Mouse (Mus musculus) liver, adult 2 months (tissue): Measurements from ENCODE around the gene Dtx3. TPM values are rescaled to one million over a fixed set of nuclear protein-coding genes. Genes with fewer than 3 reads are reported as not detected.
A peak's percentile ranks its signal among the peaks of the same experiment; 100 is the strongest.

ENCODE experiments used
- DNase-seq: peaks from one replicate; pipeline ENCODE4 v3.0.0-alpha.2; 2011; ENCODE audit warnings: low read depth, low spot score; ENCODE audit errors: extremely low read depth
- H3K27ac ChIP-seq: fragments of 200-500 bp; replicated peaks from 2 replicates; pipeline ENCODE4 v1.5.1; 2012; ENCODE audit warnings: low read depth, mild to moderate bottlenecking, control low read depth, inconsistent platforms, low read length; ENCODE audit not compliant: insufficient read depth
- H3K27me3 ChIP-seq: fragments of 200-500 bp; 2 replicates; pipeline ENCODE4 v1.6.1; 2012; ENCODE audit warnings: mild to moderate bottlenecking, moderate library complexity, low read length, inconsistent platforms; ENCODE audit not compliant: control insufficient read depth, insufficient read depth
- H3K36me3 ChIP-seq: fragments of 200-500 bp; 2 replicates; pipeline ENCODE4 v1.6.1; 2012; ENCODE audit warnings: low read length, inconsistent platforms; ENCODE audit not compliant: control insufficient read depth, insufficient read depth
- H3K4me1 ChIP-seq: fragments of 200-500 bp; 2 replicates; pipeline ENCODE4 v1.6.1; 2011; ENCODE audit warnings: low read length; ENCODE audit not compliant: control insufficient read depth, insufficient read depth
- H3K4me3 ChIP-seq: fragments of 200-500 bp; 2 replicates; pipeline ENCODE4 v1.5.1; 2011; ENCODE audit warnings: low read depth, mild to moderate bottlenecking, control low read depth, low read length, moderate library complexity; ENCODE audit not compliant: insufficient read depth
- H3K79me2 ChIP-seq: fragments of 200-500 bp; 2 replicates; pipeline ENCODE4 v1.6.1; 2012; ENCODE audit warnings: inconsistent platforms, mild to moderate bottlenecking, low read length, moderate library complexity; ENCODE audit not compliant: control insufficient read depth, insufficient read depth
- H3K9ac ChIP-seq: fragments of 200-500 bp; 2 replicates; pipeline ENCODE4 v1.6.1; 2012; ENCODE audit warnings: low read depth, mild to moderate bottlenecking, control low read depth, inconsistent platforms, low read length
- CTCF ChIP-seq: fragments of 200-500 bp; IDR thresholded peaks from 2 replicates; pipeline ENCODE4 v1.5.1; 2011; ENCODE audit warnings: low read depth, low read length, control low read depth
- POLR2A ChIP-seq: fragments of 200-500 bp; IDR thresholded peaks from 2 replicates; pipeline ENCODE4 v1.6.1; 2011; ENCODE audit warnings: low read length, control low read depth; ENCODE audit not compliant: insufficient read depth; ENCODE audit errors: extremely low read depth
- WGBS: fragments of 180-500 bp; shearing (Covaris S2); methylation state at CpG from one replicate; pipeline ENCODE4 v1.1.7; 2018; 5-methylcytosine and 5-hydroxymethylcytosine counted together
- polyA plus RNA-seq: library from polyadenylated mRNA; depleted of rRNA; stranded (reverse); fragments of >200 nt; gene quantifications from 2 replicates; pipeline ENCODE4 v1.2.3, GENCODE M21; 2012
- total RNA-seq: library from RNA; depleted of rRNA; stranded (reverse); fragments of >200 nt; gene quantifications from 2 replicates; pipeline ENCODE4 v1.2.3, GENCODE M21; 2014

Gene Dtx3
- total and polyA plus RNA-seq, 2 experiments, result 1.5 to 10.0 TPM

DNA sequence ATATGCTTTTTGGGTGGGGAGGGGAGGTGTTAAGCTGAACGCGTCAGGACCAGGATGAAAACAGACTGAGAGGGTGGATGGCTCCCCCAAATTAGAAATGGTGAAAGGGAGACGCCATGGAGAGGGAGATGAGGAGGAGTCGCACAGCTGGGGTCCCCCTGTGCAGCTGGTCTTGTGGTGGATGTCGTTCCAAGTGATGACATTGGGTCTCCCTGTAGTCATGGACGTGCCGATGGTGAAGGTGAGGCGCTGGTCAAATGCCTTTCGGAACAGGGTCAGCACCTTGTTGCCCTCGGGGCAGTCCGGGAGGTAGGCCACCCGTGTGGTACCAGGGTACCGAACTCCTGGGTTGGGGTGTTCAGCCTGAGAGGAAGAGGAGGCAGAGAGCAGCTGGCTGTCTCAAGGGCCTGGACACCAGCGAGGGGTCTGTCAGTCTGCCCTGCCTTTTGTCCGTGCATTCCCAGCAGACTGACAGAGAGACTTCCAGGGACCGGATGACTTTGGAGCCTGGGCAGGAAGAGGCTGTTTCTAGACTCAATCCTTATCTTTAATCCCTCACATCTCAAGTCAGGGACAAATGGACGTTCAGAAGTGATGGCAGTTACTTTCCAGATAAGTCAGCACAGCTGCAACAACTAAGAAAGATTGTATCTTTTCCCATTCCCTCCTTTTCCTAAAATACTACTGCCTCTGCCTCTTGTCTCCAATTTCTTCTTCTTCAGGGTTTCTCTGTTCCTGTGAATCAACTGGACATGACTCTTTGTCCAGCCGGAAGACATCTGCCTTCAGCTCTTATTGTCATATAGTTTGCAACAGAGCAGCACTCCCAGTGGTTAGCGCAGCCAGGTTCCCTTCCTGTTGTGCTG is 4.1 kb downstream of the Dtx3 start:
- H3K27ac ChIP-seq, result no peak overlapping the region
- H3K27me3 ChIP-seq, result peaks cover 8% of the 10 kb centered on the region
- no peak for DNase-seq
- no peaks in the 10 kb centered on the region for H3K36me3 ChIP-seq
- WGBS, result 77% methylated on average over 19 of the region's 19 CpGs
- no peaks in the 10 kb centered on the region for H3K4me1 ChIP-seq
- H3K79me2 ChIP-seq, result no peaks in the 10 kb centered on the region
- no peak overlapping the region for H3K4me3 ChIP-seq
- no peak overlapping the region for H3K9ac ChIP-seq
- TF ChIP-seq POLR2A, result no peak
- no peak for TF ChIP-seq CTCF

DNA sequence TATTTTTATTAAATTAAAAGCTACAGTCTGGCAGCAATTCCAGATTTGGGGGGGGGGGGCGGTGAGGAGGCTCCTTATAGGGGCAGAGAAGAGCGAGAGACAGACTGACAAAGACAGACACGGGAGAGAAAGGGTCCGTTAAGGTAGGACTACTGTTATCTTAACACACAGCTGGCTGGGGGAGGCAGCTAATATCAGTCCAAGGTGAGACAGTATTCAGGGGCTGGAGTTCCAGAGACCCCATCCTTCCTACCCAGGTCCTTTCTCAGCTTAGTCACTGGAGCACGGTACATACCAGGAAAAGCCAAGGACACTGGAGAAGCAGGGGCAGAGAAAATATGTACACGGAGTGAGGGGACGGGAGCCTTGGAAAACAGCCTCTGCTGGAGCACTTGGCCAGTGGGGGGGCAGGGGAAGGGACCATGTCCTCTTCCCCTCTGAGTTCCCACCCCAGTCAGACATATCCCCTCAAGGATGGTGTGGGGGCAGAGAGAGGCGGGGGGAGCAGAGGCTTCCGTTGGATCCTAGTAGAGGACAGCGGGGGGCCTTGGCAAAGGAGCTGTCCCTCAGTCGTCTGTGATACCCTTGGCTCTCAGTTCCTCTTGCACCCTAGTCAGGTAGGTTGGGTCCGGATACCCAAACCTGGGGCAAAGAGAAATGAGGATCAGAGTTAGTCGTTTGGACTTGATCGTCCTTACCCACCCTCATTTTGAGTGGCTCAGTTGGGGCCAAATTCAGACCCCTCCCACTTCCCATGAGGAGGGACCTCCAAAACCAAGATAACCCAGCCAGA is 4.9 kb downstream of the Dtx3 start:
- peaks cover 8% of the 10 kb centered on the region for H3K27me3 ChIP-seq
- WGBS, result 78% methylated on average over 14 of the region's 14 CpGs
- no peaks in the 10 kb centered on the region for H3K36me3 ChIP-seq
- no peak for DNase-seq
- H3K27ac ChIP-seq, result no peak overlapping the region
- H3K79me2 ChIP-seq, result no peaks in the 10 kb centered on the region
- TF ChIP-seq POLR2A (no peak), CTCF (no peak)
- H3K4me1 ChIP-seq, result peaks cover 2% of the 10 kb centered on the region; the same call in 1 of the 2 replicates
- no peak overlapping the region for H3K9ac ChIP-seq
- no peak overlapping the region for H3K4me3 ChIP-seq

DNA sequence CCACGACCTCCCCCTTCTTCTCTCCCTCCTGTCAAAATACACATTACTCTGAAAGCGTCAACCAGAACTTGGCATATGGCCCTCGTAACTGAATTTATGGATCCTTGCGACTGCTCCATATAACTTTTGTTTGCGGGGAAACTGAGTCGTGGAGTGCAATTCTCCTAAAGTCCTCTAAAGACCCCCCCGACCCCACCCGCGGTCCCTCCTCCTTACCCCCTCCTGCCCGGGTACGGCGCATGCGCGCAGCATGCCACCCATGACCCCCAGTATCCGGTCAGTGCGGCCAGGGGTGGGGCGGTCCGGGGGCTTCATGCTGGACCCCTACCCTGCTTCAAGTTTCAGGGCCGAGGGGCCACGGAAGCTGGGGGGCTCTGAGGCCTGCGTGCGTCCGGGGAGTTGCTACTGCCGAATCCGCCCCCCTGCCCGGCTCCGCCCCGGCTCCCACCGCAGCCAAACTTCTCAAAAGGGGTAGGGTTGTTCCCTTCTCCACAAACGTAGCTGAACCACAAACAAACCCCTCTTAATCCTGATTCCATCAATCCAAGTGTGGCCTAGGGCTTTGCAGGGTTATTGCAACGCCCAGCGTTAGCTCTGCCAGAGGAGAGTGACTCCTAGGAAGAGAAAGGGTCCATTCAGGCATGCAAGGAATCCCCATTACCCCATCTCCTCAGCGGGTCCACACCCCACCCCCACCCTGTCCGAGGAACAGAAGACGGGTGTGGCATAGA is 5.7 kb downstream of the Dtx3 start, which contains the start of gene Arhgef25:
Arhgef25 (minus strand) TSS at position 433 of the 731 bp plus-strand sequence.
- 14% methylated on average over 35 of the region's 35 CpGs for WGBS
- Histone ChIP-seq H3K27me3 (peaks cover 8% of the 10 kb centered on the region), H3K27ac (no peak within 1 kb of the TSS), H3K4me3 (peak within 1 kb of the TSS; percentile 78), H3K9ac (peak within 1 kb of the TSS; percentile 54), H3K36me3 (no peaks in the 10 kb centered on the region), H3K4me1 (peaks cover 2% of the 10 kb centered on the region; the same call in 1 of the 2 replicates), H3K79me2 (no peaks in the 10 kb centered on the region)
- no peak for DNase-seq
- TF ChIP-seq POLR2A (no peak), CTCF (no peak)

DNA sequence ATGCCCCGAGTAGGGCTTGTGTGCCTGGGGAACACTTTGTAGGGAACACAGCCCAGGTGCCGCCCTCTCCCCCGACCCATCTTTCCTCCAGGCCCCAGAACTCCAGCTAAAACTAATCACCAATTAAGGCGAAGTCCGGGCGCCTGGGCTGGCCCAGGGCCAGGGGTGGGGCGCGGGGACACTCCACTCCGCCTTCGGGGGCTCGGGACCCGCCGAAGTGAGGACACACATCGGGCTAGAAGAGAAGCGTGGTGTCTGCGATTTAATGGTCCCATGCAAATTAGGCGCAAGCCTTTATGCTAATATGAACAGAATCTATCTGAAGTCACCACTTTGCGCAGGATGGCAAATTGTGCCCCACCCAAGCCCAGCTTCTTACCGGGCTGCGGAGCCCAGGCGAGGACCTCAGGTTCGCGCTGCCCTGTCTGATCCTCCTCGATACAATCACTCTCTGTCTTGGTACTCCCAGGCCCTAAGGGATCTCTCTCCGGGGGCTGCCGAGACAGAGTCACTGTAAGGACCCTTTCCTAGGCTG is 6.3 kb downstream of the Dtx3 start:
- TF ChIP-seq CTCF, result no peak
- TF ChIP-seq POLR2A, result no peak
- H3K4me1 ChIP-seq, result peaks cover 2% of the 10 kb centered on the region; the same call in 1 of the 2 replicates
- 3% methylated on average over 26 of the region's 26 CpGs for WGBS
- H3K27ac ChIP-seq, result no peak overlapping the region
- H3K4me3 ChIP-seq, result peak overlapping the region; percentile 78
- no peaks in the 10 kb centered on the region for H3K79me2 ChIP-seq
- DNase-seq, result no peak
- H3K9ac ChIP-seq, result peak overlapping the region; percentile 54
- peaks cover 8% of the 10 kb centered on the region for H3K27me3 ChIP-seq
- no peaks in the 10 kb centered on the region for H3K36me3 ChIP-seq

DNA sequence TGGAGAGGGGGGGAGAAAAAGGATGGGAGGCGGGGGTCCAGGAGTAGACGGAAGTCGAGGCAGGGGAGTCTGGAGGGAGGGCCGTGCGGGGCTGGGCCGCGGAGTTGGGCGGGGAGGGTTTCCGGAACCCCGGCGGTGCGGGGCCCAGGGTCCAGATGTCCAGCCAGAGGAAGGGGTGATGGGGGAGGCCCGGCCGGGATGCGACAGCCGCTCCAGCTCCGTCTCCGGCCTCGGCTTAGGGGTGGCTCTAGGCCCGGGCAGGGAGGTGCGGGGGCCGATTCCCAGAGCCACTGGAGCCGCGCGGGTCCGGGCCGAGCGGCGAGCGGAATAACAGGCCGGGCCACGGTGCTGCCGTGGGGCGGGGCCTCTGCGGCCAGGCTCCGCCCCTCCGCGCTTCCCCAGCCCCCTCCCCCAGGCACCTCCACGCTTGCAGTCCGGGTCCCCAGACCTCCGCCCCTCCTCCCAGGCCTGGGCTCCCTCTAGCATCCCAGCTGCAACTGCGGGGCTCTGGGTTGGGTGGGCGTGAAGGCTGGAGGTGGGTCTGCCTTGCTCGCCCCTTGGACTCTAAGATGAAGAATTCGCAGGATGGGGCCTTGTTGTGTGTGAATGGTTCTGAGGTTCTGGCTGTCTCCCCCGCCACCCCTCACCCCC is 6.9 kb downstream of the Dtx3 start:
- Histone ChIP-seq H3K4me1 (peaks cover 2% of the 10 kb centered on the region; the same call in 1 of the 2 replicates), H3K4me3 (peak overlapping the region; percentile 78), H3K27me3 (peaks cover 8% of the 10 kb centered on the region), H3K79me2 (no peaks in the 10 kb centered on the region), H3K36me3 (no peaks in the 10 kb centered on the region), H3K9ac (peak overlapping the region; percentile 85), H3K27ac (no peak overlapping the region)
- 2% methylated on average over 36 of the region's 46 CpGs for WGBS
- TF ChIP-seq POLR2A, result no peak
- no peak for TF ChIP-seq CTCF
- DNase-seq, result no peak
